Mouse (Mus musculus) thymus, postnatal 14 days (tissue): ENCODE measurements around the gene Msl1.

Experiments
- DNase-seq: peaks from one replicate; pipeline ENCODE4 v3.0.0; 2021

The Msl1 gene

GRCm38 (mm10) chr11:98795015-98795713, at the start of gene Msl1:
Gene Msl1 (plus strand): TSS chr11:98795516.
- peak; percentile 93 for DNase-seq

- no peak for DNase-seq
Observed at GRCm38 (mm10) chr11:98745932-98746853, 49.1 kb upstream of the Msl1 start.

GRCm38 (mm10) chr11:98746855-98747693, 48.2 kb upstream of the Msl1 start:
- peak; percentile 86 for DNase-seq

- DNase-seq, result peak; percentile 48
Observed at GRCm38 (mm10) chr11:98747804-98748505, 47.4 kb upstream of the Msl1 start.

- no peak for DNase-seq
Observed at GRCm38 (mm10) chr11:98748506-98749416, 46.6 kb upstream of the Msl1 start.

- DNase-seq, result no peak
Observed at GRCm38 (mm10) chr11:98749716-98750115, 45.6 kb upstream of the Msl1 start.

- DNase-seq, result no peak
Observed at GRCm38 (mm10) chr11:98750351-98751201, 44.7 kb upstream of the Msl1 start.

- no peak for DNase-seq
Observed at GRCm38 (mm10) chr11:98751221-98751782, 44.0 kb upstream of the Msl1 start.

- DNase-seq, result no peak
Observed at GRCm38 (mm10) chr11:98752562-98753140, 42.7 kb upstream of the Msl1 start.

GRCm38 (mm10) chr11:98753264-98753663, 42.1 kb upstream of the Msl1 start:
- no peak for DNase-seq

- no peak for DNase-seq
Observed at GRCm38 (mm10) chr11:98754151-98754620, 41.1 kb upstream of the Msl1 start.

GRCm38 (mm10) chr11:98754621-98755181, 40.6 kb upstream of the Msl1 start:
- peak; percentile 85 for DNase-seq

- DNase-seq, result no peak
Observed at GRCm38 (mm10) chr11:98755726-98756380, 39.5 kb upstream of the Msl1 start.

- DNase-seq, result no peak
Observed at GRCm38 (mm10) chr11:98756711-98757110, 38.6 kb upstream of the Msl1 start.

- DNase-seq, result no peak
Observed at GRCm38 (mm10) chr11:98761939-98762338, 33.4 kb upstream of the Msl1 start.

- no peak for DNase-seq
Observed at GRCm38 (mm10) chr11:98762756-98763501, 32.4 kb upstream of the Msl1 start.

GRCm38 (mm10) chr11:98763502-98763861, 31.8 kb upstream of the Msl1 start:
- no peak for DNase-seq

- no peak for DNase-seq
Observed at GRCm38 (mm10) chr11:98764091-98764490, 31.2 kb upstream of the Msl1 start.
